Mouse (Mus musculus): ENCODE measurements around the gene Coq2.

DNA sequence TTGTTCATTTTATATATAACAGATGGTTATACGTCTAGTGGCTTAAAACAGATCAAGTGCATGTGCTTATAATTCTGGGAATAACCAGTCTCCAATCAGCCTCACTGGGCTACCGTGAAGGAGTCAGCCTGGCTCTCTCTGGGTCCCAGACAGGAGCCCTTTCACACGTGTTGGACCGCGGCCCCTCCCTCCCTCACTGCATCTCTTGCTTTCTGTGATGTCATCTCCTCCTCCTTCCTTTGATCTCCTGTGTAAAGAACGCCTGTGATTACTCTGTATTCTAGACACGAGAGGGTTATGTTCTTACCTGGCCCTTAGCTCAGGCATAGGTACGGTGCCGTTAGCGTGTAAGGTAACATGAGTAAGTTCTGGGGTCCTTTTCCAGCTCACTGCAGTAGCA is 23.5 kb downstream of the Coq2 start:
- TF ChIP-seq CTCF (IDR thresholded peaks at IDR 0.05; ENCODE audit: extremely low read depth, insufficient read depth, insufficient read length, insufficient replicate concordance) (no peak), POLR2A (IDR thresholded peaks at IDR 0.05; ENCODE audit: low read depth, low read length) (no peak)
